Mouse (Mus musculus) embryonic facial prominence, embryonic 12.5 days (tissue): ENCODE results near the gene Gm28043. TPM values are rescaled to one million over a fixed set of nuclear protein-coding genes. Genes with fewer than 3 reads are reported as not detected.
A peak's percentile ranks its signal among the peaks of the same experiment; 100 is the strongest.

Experiments
- ATAC-seq: fragments of 200-750 bp; cut with Nextera tagmentation; 2 replicates; pipeline ENCODE4 v1.8.0; 2017; ENCODE audit not compliant: insufficient number of reproducible peaks, insufficient read depth, low FRiP score, low TSS enrichment
- H3K27ac ChIP-seq: fragments of 300-500 bp; sonication (generic); 2 replicates; pipeline ENCODE4 v1.5.1; 2016; ENCODE audit warnings: mild to moderate bottlenecking
- H3K27me3 ChIP-seq: fragments of 300-500 bp; sonication (generic); 2 replicates; pipeline ENCODE4 v1.6.1; 2016; ENCODE audit warnings: mild to moderate bottlenecking, moderate library complexity
- H3K36me3 ChIP-seq: fragments of 300-500 bp; sonication (generic); 2 replicates; pipeline ENCODE4 v1.6.1; 2016; ENCODE audit warnings: mild to moderate bottlenecking
- H3K4me1 ChIP-seq: fragments of 300-500 bp; sonication (generic); 2 replicates; pipeline ENCODE4 v1.6.1; 2016
- H3K4me2 ChIP-seq: fragments of 300-500 bp; sonication (generic); replicated peaks from 2 replicates; pipeline ENCODE4 v1.6.1; 2016; ENCODE audit warnings: mild to moderate bottlenecking, moderate library complexity
- H3K4me3 ChIP-seq: fragments of 300-500 bp; sonication (generic); 2 replicates; pipeline ENCODE4 v1.5.1; 2016; ENCODE audit warnings: mild to moderate bottlenecking
- H3K9ac ChIP-seq: fragments of 300-500 bp; sonication (generic); 2 replicates; pipeline ENCODE4 v1.6.1; 2016; ENCODE audit warnings: mild to moderate bottlenecking, moderate library complexity
- H3K9me3 ChIP-seq: fragments of 300-500 bp; sonication (generic); 2 replicates; pipeline ENCODE4 v1.6.1; 2016; ENCODE audit warnings: mild to moderate bottlenecking, moderate library complexity
- WGBS: fragments of 180-500 bp; shearing (Covaris S2); methylation state at CpG from one replicate; pipeline ENCODE4 v1.1.7; 2016; 5-methylcytosine and 5-hydroxymethylcytosine counted together
- polyA plus RNA-seq: library from polyadenylated mRNA; unstranded; fragments of >200 nt; fragmentation: Nextera tagmentation; extraction: Ambion mirVana; gene quantifications from 2 replicates; pipeline ENCODE4 v1.2.1, GENCODE M21; 2016

The Gm28043 gene
- polyA plus RNA-seq, 1 experiment from 2014 or later = 4.0 TPM

GRCm38 (mm10) chr17:29628946-29629345 lies 14.3 kb downstream of the Gm28043 start:
- no peak overlapping the region for H3K4me2 ChIP-seq
- ATAC-seq = no peak
- no peaks in the 10 kb centered on the region for H3K27me3 ChIP-seq
- WGBS = 89% methylated on average over 5 of the region's 5 CpGs
- no peak overlapping the region for H3K27ac ChIP-seq
- H3K9ac ChIP-seq = no peak overlapping the region
- no peaks in the 10 kb centered on the region for H3K9me3 ChIP-seq
- no peaks in the 10 kb centered on the region for H3K4me1 ChIP-seq
- peaks cover 92% of the 10 kb centered on the region for H3K36me3 ChIP-seq
- no peak overlapping the region for H3K4me3 ChIP-seq

- 81% methylated on average over 5 of the region's 5 CpGs for WGBS
These were observed 14.9 kb downstream of the Gm28043 start for GRCm38 (mm10) chr17:29629620-29630019.

GRCm38 (mm10) chr17:29632312-29632711 lies 17.6 kb downstream of the Gm28043 start:
- Histone ChIP-seq H3K4me1 (no peaks in the 10 kb centered on the region), H3K27me3 (no peaks in the 10 kb centered on the region), H3K9me3 (no peaks in the 10 kb centered on the region), H3K36me3 (peaks cover 92% of the 10 kb centered on the region), H3K4me3 (no peak overlapping the region), H3K4me2 (no peak overlapping the region), H3K27ac (no peak overlapping the region), H3K9ac (no peak overlapping the region)
- no peak for ATAC-seq
- WGBS = 93% methylated on average over 11 of the region's 11 CpGs

More at GRCm38 (mm10) chr17:29629620-29630019, 14.9 kb downstream of the Gm28043 start:
- peaks cover 92% of the 10 kb centered on the region for H3K36me3 ChIP-seq
- H3K4me3 ChIP-seq = no peak overlapping the region
- no peaks in the 10 kb centered on the region for H3K27me3 ChIP-seq
- H3K27ac ChIP-seq = no peak overlapping the region
- no peak overlapping the region for H3K4me2 ChIP-seq
- no peaks in the 10 kb centered on the region for H3K4me1 ChIP-seq
- ATAC-seq = no peak
- H3K9me3 ChIP-seq = no peaks in the 10 kb centered on the region
- H3K9ac ChIP-seq = no peak overlapping the region

GRCm38 (mm10) chr17:29635492-29635891 lies 20.8 kb downstream of the Gm28043 start:
- no peak overlapping the region for H3K4me2 ChIP-seq
- no peak overlapping the region for H3K4me3 ChIP-seq
- no peaks in the 10 kb centered on the region for H3K9me3 ChIP-seq
- peaks cover 93% of the 10 kb centered on the region for H3K36me3 ChIP-seq
- H3K9ac ChIP-seq = no peak overlapping the region
- H3K27ac ChIP-seq = no peak overlapping the region
- no peaks in the 10 kb centered on the region for H3K27me3 ChIP-seq
- ATAC-seq = no peak
- H3K4me1 ChIP-seq = no peaks in the 10 kb centered on the region
- WGBS = 88% methylated on average over 8 of the region's 8 CpGs

- Histone ChIP-seq H3K4me2 (no peak overlapping the region), H3K9me3 (no peaks in the 10 kb centered on the region), H3K27ac (no peak overlapping the region), H3K4me3 (no peak overlapping the region), H3K27me3 (no peaks in the 10 kb centered on the region), H3K4me1 (no peaks in the 10 kb centered on the region), H3K9ac (no peak overlapping the region), H3K36me3 (peaks cover 93% of the 10 kb centered on the region)
- 79% methylated on average over 5 of the region's 5 CpGs for WGBS
- ATAC-seq = no peak
These were observed 21.4 kb downstream of the Gm28043 start for GRCm38 (mm10) chr17:29636118-29636517.

- H3K4me1 ChIP-seq = no peaks in the 10 kb centered on the region
- peaks cover 94% of the 10 kb centered on the region for H3K36me3 ChIP-seq
- no peaks in the 10 kb centered on the region for H3K9me3 ChIP-seq
- no peak for ATAC-seq
- H3K27me3 ChIP-seq = no peaks in the 10 kb centered on the region
- WGBS = 97% methylated on average over 4 of the region's 4 CpGs
- H3K9ac ChIP-seq = no peak overlapping the region
- no peak overlapping the region for H3K4me2 ChIP-seq
- H3K27ac ChIP-seq = no peak overlapping the region
- H3K4me3 ChIP-seq = no peak overlapping the region
These were observed 22.7 kb downstream of the Gm28043 start for GRCm38 (mm10) chr17:29637377-29637776.

GRCm38 (mm10) chr17:29637895-29638294 lies 23.2 kb downstream of the Gm28043 start:
- ATAC-seq = no peak
- H3K27ac ChIP-seq = no peak overlapping the region
- H3K27me3 ChIP-seq = no peaks in the 10 kb centered on the region
- H3K4me3 ChIP-seq = no peak overlapping the region
- H3K9me3 ChIP-seq = no peaks in the 10 kb centered on the region
- no peak overlapping the region for H3K9ac ChIP-seq
- no peaks in the 10 kb centered on the region for H3K4me1 ChIP-seq
- 85% methylated on average over 8 of the region's 8 CpGs for WGBS
- H3K4me2 ChIP-seq = no peak overlapping the region
- H3K36me3 ChIP-seq = peaks cover 92% of the 10 kb centered on the region

GRCm38 (mm10) chr17:29640971-29641370 lies 26.3 kb downstream of the Gm28043 start:
- ATAC-seq = no peak
- H3K4me1 ChIP-seq = no peaks in the 10 kb centered on the region
- H3K9me3 ChIP-seq = no peaks in the 10 kb centered on the region
- peaks cover 64% of the 10 kb centered on the region for H3K36me3 ChIP-seq
- WGBS = 96% methylated on average over 11 of the region's 11 CpGs
- H3K4me2 ChIP-seq = no peak overlapping the region
- H3K9ac ChIP-seq = no peak overlapping the region
- H3K27me3 ChIP-seq = no peaks in the 10 kb centered on the region
- H3K4me3 ChIP-seq = no peak overlapping the region
- H3K27ac ChIP-seq = no peak overlapping the region

GRCm38 (mm10) chr17:29642219-29642618 lies 27.5 kb downstream of the Gm28043 start:
- no peaks in the 10 kb centered on the region for H3K9me3 ChIP-seq
- WGBS = 64% methylated on average over 3 of the region's 3 CpGs
- no peaks in the 10 kb centered on the region for H3K4me1 ChIP-seq
- no peak overlapping the region for H3K27ac ChIP-seq
- H3K4me3 ChIP-seq = no peak overlapping the region
- no peaks in the 10 kb centered on the region for H3K27me3 ChIP-seq
- H3K36me3 ChIP-seq = peaks cover 60% of the 10 kb centered on the region
- ATAC-seq = no peak
- no peak overlapping the region for H3K4me2 ChIP-seq
- no peak overlapping the region for H3K9ac ChIP-seq

GRCm38 (mm10) chr17:29658249-29658648 lies 43.6 kb downstream of the Gm28043 start:
- Histone ChIP-seq H3K27me3 (no peaks in the 10 kb centered on the region), H3K9ac (no peak overlapping the region), H3K27ac (no peak overlapping the region), H3K4me2 (no peak overlapping the region), H3K36me3 (peaks cover 5% of the 10 kb centered on the region; the same call in 1 of the 2 replicates), H3K4me1 (peaks cover 7% of the 10 kb centered on the region), H3K4me3 (no peak overlapping the region), H3K9me3 (no peaks in the 10 kb centered on the region)
- WGBS = 76% methylated on average over 2 of the region's 2 CpGs
- ATAC-seq = no peak

- Histone ChIP-seq H3K4me1 (peaks cover 7% of the 10 kb centered on the region), H3K9me3 (no peaks in the 10 kb centered on the region), H3K36me3 (peaks cover 18% of the 10 kb centered on the region), H3K4me2 (peak within 1 kb of the TSS; percentile 78), H3K27me3 (no peaks in the 10 kb centered on the region), H3K27ac (peak within 1 kb of the TSS; percentile 90), H3K4me3 (peak within 1 kb of the TSS; percentile 98), H3K9ac (peak within 1 kb of the TSS; percentile 99)
- 2% methylated on average over 41 of the region's 41 CpGs for WGBS
- peak; percentile 94 for ATAC-seq
These were observed 45.5 kb downstream of the Gm28043 start, which contains the start of gene Cmtr1 for GRCm38 (mm10) chr17:29660076-29660761. TSS of gene Cmtr1 (plus strand) at chr17:29660595.

GRCm38 (mm10) chr17:29660762-29661391 lies 46.2 kb downstream of the Gm28043 start:
- peaks cover 19% of the 10 kb centered on the region for H3K36me3 ChIP-seq
- no peaks in the 10 kb centered on the region for H3K27me3 ChIP-seq
- H3K9me3 ChIP-seq = no peaks in the 10 kb centered on the region
- peak overlapping the region; percentile 90 for H3K27ac ChIP-seq
- H3K4me1 ChIP-seq = peaks cover 7% of the 10 kb centered on the region
- WGBS = under 1% methylated on average over 41 of the region's 41 CpGs
- ATAC-seq = no peak
- H3K9ac ChIP-seq = peak overlapping the region; percentile 99
- H3K4me3 ChIP-seq = peak overlapping the region; percentile 98
- peak overlapping the region; percentile 78 for H3K4me2 ChIP-seq
